Mouse (Mus musculus): Measurements from ENCODE around the gene M6pr. TPM values are rescaled to one million over a fixed set of nuclear protein-coding genes. Genes with fewer than 3 reads are reported as not detected.

M6pr gene
- polyA plus RNA-seq, 1 experiment from 2014 or later = 132 TPM

- Histone ChIP-seq H3K9me3 (replicated peaks; ENCODE audit: control insufficient read depth, low read length) (no peaks in the 10 kb centered on the region), H3K9ac (ENCODE audit: low read length) (no peak overlapping the region), H3K36me3 (ENCODE audit: control insufficient read depth, insufficient read depth, low read length) (no peaks in the 10 kb centered on the region), H3K4me1 (ENCODE audit: control insufficient read depth, insufficient read depth, low read length) (no peaks in the 10 kb centered on the region), H3K27ac (ENCODE audit: low read length) (no peak overlapping the region), H3K4me2 (ENCODE audit: low read depth, low read length) (no peak overlapping the region), H3K4me3 (replicated peaks; ENCODE audit: low read length) (no peak overlapping the region), H3K27me3 (ENCODE audit: control insufficient read depth, insufficient read depth, low read length) (no peaks in the 10 kb centered on the region)
- 81% methylated on average over 4 of the region's 4 CpGs for WGBS
- ATAC-seq (ENCODE audit: insufficient read depth, low FRiP score) = no peak
These were observed 24.2 kb upstream of the M6pr start for GRCm38 (mm10) chr6:122284304-122284703.

DNA sequence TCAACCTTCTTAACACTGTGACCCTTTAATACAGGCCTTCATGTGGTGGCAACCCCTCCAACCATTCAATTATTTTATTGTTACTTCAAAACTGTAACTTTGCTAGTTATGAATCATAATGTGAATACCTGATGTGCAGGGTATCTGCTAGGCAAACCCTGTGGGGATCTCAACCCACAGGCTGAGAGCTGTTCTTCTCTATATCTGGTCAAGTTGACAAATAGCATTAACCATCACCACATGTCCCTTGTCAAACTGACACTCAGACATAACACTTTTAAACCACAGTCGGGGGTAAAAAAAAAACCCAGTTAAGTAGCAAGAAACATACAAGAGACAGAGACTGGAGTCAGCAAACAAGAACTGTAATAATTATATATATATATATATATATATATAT lies 23.7 kb upstream of the M6pr start:
- Histone ChIP-seq H3K4me3 (replicated peaks; ENCODE audit: low read length) (no peak overlapping the region), H3K36me3 (ENCODE audit: control insufficient read depth, insufficient read depth, low read length) (no peaks in the 10 kb centered on the region), H3K4me2 (ENCODE audit: low read depth, low read length) (no peak overlapping the region), H3K27me3 (ENCODE audit: control insufficient read depth, insufficient read depth, low read length) (no peaks in the 10 kb centered on the region), H3K9me3 (replicated peaks; ENCODE audit: control insufficient read depth, low read length) (no peaks in the 10 kb centered on the region), H3K9ac (ENCODE audit: low read length) (no peak overlapping the region), H3K4me1 (ENCODE audit: control insufficient read depth, insufficient read depth, low read length) (no peaks in the 10 kb centered on the region), H3K27ac (ENCODE audit: low read length) (no peak overlapping the region)
- WGBS = 52% methylated on average over 1 of the region's 1 CpGs
- no peak for ATAC-seq (ENCODE audit: insufficient read depth, low FRiP score)

- Histone ChIP-seq H3K27ac (ENCODE audit: low read length) (no peak overlapping the region), H3K4me3 (replicated peaks; ENCODE audit: low read length) (no peak overlapping the region), H3K9me3 (replicated peaks; ENCODE audit: control insufficient read depth, low read length) (no peaks in the 10 kb centered on the region), H3K4me1 (ENCODE audit: control insufficient read depth, insufficient read depth, low read length) (0 out of 2 replicates have a peak, but pooled peaks cover 3% of the 10 kb centered on the region), H3K9ac (ENCODE audit: low read length) (no peak overlapping the region), H3K27me3 (ENCODE audit: control insufficient read depth, insufficient read depth, low read length) (no peaks in the 10 kb centered on the region), H3K36me3 (ENCODE audit: control insufficient read depth, insufficient read depth, low read length) (no peaks in the 10 kb centered on the region), H3K4me2 (ENCODE audit: low read depth, low read length) (no peak overlapping the region)
- 26% methylated on average over 1 of the region's 1 CpGs for WGBS
- no peak for ATAC-seq (ENCODE audit: insufficient read depth, low FRiP score)
These were observed 20.3 kb upstream of the M6pr start for GRCm38 (mm10) chr6:122288263-122288662.

DNA sequence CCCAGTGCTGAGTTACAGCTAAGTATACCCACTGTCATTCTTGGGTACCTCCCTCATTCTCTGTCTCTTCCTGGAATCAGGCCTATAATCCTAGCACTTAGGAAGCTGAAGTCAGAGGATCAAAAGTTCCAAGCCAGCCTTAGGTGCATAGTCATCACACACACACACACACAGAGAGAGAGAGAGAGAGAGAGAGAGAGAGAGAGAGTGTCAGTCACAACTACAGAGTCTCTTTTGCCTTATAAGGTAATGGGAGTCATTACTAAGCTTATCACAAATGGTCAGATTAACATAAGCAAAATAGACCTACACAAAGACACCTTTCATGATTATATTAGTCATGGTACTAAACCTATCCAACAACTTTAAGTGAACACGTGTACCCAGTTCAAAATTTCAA lies 19.2 kb upstream of the M6pr start:
- ATAC-seq (ENCODE audit: insufficient read depth, low FRiP score) = no peak
- Histone ChIP-seq H3K4me1 (ENCODE audit: control insufficient read depth, insufficient read depth, low read length) (0 out of 2 replicates have a peak, but pooled peaks cover 3% of the 10 kb centered on the region), H3K4me2 (ENCODE audit: low read depth, low read length) (no peak overlapping the region), H3K4me3 (replicated peaks; ENCODE audit: low read length) (no peak overlapping the region), H3K27ac (ENCODE audit: low read length) (no peak overlapping the region), H3K27me3 (ENCODE audit: control insufficient read depth, insufficient read depth, low read length) (no peaks in the 10 kb centered on the region), H3K9me3 (replicated peaks; ENCODE audit: control insufficient read depth, low read length) (no peaks in the 10 kb centered on the region), H3K36me3 (ENCODE audit: control insufficient read depth, insufficient read depth, low read length) (no peaks in the 10 kb centered on the region), H3K9ac (ENCODE audit: low read length) (no peak overlapping the region)
- 64% methylated on average over 1 of the region's 1 CpGs for WGBS

GRCm38 (mm10) chr6:122290253-122290652 lies 18.3 kb upstream of the M6pr start:
- Histone ChIP-seq H3K9ac (ENCODE audit: low read length) (no peak overlapping the region), H3K9me3 (replicated peaks; ENCODE audit: control insufficient read depth, low read length) (no peaks in the 10 kb centered on the region), H3K27ac (ENCODE audit: low read length) (no peak overlapping the region), H3K4me1 (ENCODE audit: control insufficient read depth, insufficient read depth, low read length) (0 out of 2 replicates have a peak, but pooled peaks cover 3% of the 10 kb centered on the region), H3K4me2 (ENCODE audit: low read depth, low read length) (no peak overlapping the region), H3K36me3 (ENCODE audit: control insufficient read depth, insufficient read depth, low read length) (no peaks in the 10 kb centered on the region), H3K27me3 (ENCODE audit: control insufficient read depth, insufficient read depth, low read length) (no peaks in the 10 kb centered on the region), H3K4me3 (replicated peaks; ENCODE audit: low read length) (no peak overlapping the region)
- ATAC-seq (ENCODE audit: insufficient read depth, low FRiP score) = no peak
- whole genome bisulfite sequencing = 36% methylated on average over 3 of the region's 3 CpGs

GRCm38 (mm10) chr6:122291264-122291663 lies 17.3 kb upstream of the M6pr start:
- no peak overlapping the region for H3K9ac ChIP-seq (ENCODE audit: low read length)
- H3K27ac ChIP-seq (ENCODE audit: low read length) = no peak overlapping the region
- H3K27me3 ChIP-seq (ENCODE audit: control insufficient read depth, insufficient read depth, low read length) = no peaks in the 10 kb centered on the region
- 85% methylated on average over 2 of the region's 2 CpGs for WGBS
- H3K4me1 ChIP-seq (ENCODE audit: control insufficient read depth, insufficient read depth, low read length) = 0 out of 2 replicates have a peak, but pooled peaks cover 3% of the 10 kb centered on the region
- no peak for ATAC-seq (ENCODE audit: insufficient read depth, low FRiP score)
- H3K4me3 ChIP-seq (replicated peaks; ENCODE audit: low read length) = no peak overlapping the region
- no peak overlapping the region for H3K4me2 ChIP-seq (ENCODE audit: low read depth, low read length)
- H3K9me3 ChIP-seq (replicated peaks; ENCODE audit: control insufficient read depth, low read length) = no peaks in the 10 kb centered on the region
- no peaks in the 10 kb centered on the region for H3K36me3 ChIP-seq (ENCODE audit: control insufficient read depth, insufficient read depth, low read length)

DNA sequence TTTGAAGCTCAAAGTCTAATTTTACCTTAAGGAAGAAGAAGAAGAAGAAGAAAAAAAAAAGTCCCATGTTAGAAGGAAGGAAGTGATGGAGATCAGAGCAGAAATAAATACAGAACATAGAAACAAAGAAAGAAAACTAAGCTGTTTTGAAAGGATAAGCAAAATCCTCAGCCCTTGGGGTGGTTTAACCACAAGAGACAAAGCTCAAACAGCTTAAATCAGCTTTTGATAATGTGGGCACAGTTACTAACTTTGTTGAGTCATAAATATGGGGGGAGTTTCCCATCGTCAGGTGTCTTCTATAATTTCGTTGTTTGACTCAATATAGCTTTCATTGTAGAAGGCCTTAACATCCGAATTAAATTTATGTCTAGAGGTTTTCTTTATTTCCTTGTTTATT lies 16.8 kb upstream of the M6pr start:
- 0 out of 2 replicates have a peak, but pooled peaks cover 3% of the 10 kb centered on the region for H3K4me1 ChIP-seq (ENCODE audit: control insufficient read depth, insufficient read depth, low read length)
- no peaks in the 10 kb centered on the region for H3K27me3 ChIP-seq (ENCODE audit: control insufficient read depth, insufficient read depth, low read length)
- H3K27ac ChIP-seq (ENCODE audit: low read length) = no peak overlapping the region
- no peak overlapping the region for H3K4me3 ChIP-seq (replicated peaks; ENCODE audit: low read length)
- ATAC-seq (ENCODE audit: insufficient read depth, low FRiP score) = no peak
- H3K36me3 ChIP-seq (ENCODE audit: control insufficient read depth, insufficient read depth, low read length) = no peaks in the 10 kb centered on the region
- no peak overlapping the region for H3K4me2 ChIP-seq (ENCODE audit: low read depth, low read length)
- H3K9ac ChIP-seq (ENCODE audit: low read length) = no peak overlapping the region
- H3K9me3 ChIP-seq (replicated peaks; ENCODE audit: control insufficient read depth, low read length) = no peaks in the 10 kb centered on the region
- 70% methylated on average over 3 of the region's 3 CpGs for WGBS

- H3K9me3 ChIP-seq (replicated peaks; ENCODE audit: control insufficient read depth, low read length) = no peaks in the 10 kb centered on the region
- no peak overlapping the region for H3K4me2 ChIP-seq (ENCODE audit: low read depth, low read length)
- no peak for ATAC-seq (ENCODE audit: insufficient read depth, low FRiP score)
- no peaks in the 10 kb centered on the region for H3K36me3 ChIP-seq (ENCODE audit: control insufficient read depth, insufficient read depth, low read length)
- H3K27me3 ChIP-seq (ENCODE audit: control insufficient read depth, insufficient read depth, low read length) = no peaks in the 10 kb centered on the region
- H3K9ac ChIP-seq (ENCODE audit: low read length) = no peak overlapping the region
- no peak overlapping the region for H3K27ac ChIP-seq (ENCODE audit: low read length)
- H3K4me1 ChIP-seq (ENCODE audit: control insufficient read depth, insufficient read depth, low read length) = 0 out of 2 replicates have a peak, but pooled peaks cover 3% of the 10 kb centered on the region
- WGBS = 56% methylated on average over 2 of the region's 2 CpGs
- no peak overlapping the region for H3K4me3 ChIP-seq (replicated peaks; ENCODE audit: low read length)
These were observed 16.3 kb upstream of the M6pr start for GRCm38 (mm10) chr6:122292184-122292583.

GRCm38 (mm10) chr6:122293121-122293520 lies 15.4 kb upstream of the M6pr start:
- Histone ChIP-seq H3K9ac (ENCODE audit: low read length) (no peak overlapping the region), H3K27me3 (ENCODE audit: control insufficient read depth, insufficient read depth, low read length) (no peaks in the 10 kb centered on the region), H3K4me2 (ENCODE audit: low read depth, low read length) (no peak overlapping the region), H3K9me3 (replicated peaks; ENCODE audit: control insufficient read depth, low read length) (no peaks in the 10 kb centered on the region), H3K27ac (ENCODE audit: low read length) (no peak overlapping the region), H3K4me1 (ENCODE audit: control insufficient read depth, insufficient read depth, low read length) (peaks cover 3% of the 10 kb centered on the region; the same call in 1 of the 2 replicates), H3K4me3 (replicated peaks; ENCODE audit: low read length) (no peak overlapping the region), H3K36me3 (ENCODE audit: control insufficient read depth, insufficient read depth, low read length) (no peaks in the 10 kb centered on the region)
- 86% methylated on average over 8 of the region's 8 CpGs for WGBS
- ATAC-seq (ENCODE audit: insufficient read depth, low FRiP score) = no peak

- WGBS = 84% methylated on average over 9 of the region's 9 CpGs
These were observed 14.7 kb upstream of the M6pr start for GRCm38 (mm10) chr6:122293796-122294195.

More at GRCm38 (mm10) chr6:122293796-122294195, 14.7 kb upstream of the M6pr start:
- Histone ChIP-seq H3K36me3 (ENCODE audit: control insufficient read depth, insufficient read depth, low read length) (no peaks in the 10 kb centered on the region), H3K4me3 (replicated peaks; ENCODE audit: low read length) (no peak overlapping the region), H3K9me3 (replicated peaks; ENCODE audit: control insufficient read depth, low read length) (no peaks in the 10 kb centered on the region), H3K4me1 (ENCODE audit: control insufficient read depth, insufficient read depth, low read length) (peaks cover 3% of the 10 kb centered on the region; the same call in 1 of the 2 replicates), H3K27ac (ENCODE audit: low read length) (no peak overlapping the region), H3K4me2 (ENCODE audit: low read depth, low read length) (no peak overlapping the region), H3K27me3 (ENCODE audit: control insufficient read depth, insufficient read depth, low read length) (no peaks in the 10 kb centered on the region), H3K9ac (ENCODE audit: low read length) (no peak overlapping the region)
- ATAC-seq (ENCODE audit: insufficient read depth, low FRiP score) = no peak

Measured in stomach, embryonic 16.5 days (tissue).